7 mouse cellular contexts compared by ENCODE assay signal in the genomic region with DNA sequence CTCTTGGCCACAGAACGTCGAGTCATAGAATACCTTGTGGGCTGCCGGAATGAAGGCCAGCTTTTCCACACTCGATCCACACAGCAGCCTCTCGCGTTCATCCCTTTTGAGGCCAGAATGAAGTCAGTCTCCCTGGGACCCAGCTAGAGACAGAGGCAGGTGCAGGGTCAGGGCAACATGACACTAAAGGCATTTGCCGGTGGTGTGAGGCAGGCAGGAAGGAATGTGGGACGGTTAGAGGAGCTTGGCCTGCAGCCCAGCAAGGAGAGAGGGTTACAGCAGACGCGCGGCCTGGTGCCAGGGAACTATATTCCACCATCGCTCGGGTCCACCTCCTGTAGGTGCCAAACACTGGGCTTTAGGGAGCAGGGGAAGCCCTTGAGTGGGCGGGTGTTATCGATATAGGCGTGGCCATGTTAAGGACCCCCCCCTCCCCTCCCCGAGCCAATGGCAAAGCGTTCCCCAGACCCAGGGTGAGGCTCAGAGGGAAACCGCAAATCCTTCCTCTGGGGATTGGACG. TPM values are rescaled to one million over a fixed set of nuclear protein-coding genes. Genes with fewer than 3 reads are reported as not detected.
A peak's percentile ranks its signal among the peaks of the same experiment; 100 is the strongest.
DNase-seq lines count a peak whose midpoint lies in the region; ATAC-seq lines count a peak whose summit lies in the region.

No protein-coding gene starts in this region.

- no peak for ATAC-seq in intestine, embryonic 16.5 days

- no peaks in the 10 kb centered on the region for H3K9me3 ChIP-seq in intestine, embryonic 16.5 days (ENCODE audit: control insufficient read depth, low read length)

- H3K27ac ChIP-seq in intestine, embryonic 16.5 days (ENCODE audit: low read length), result no peak overlapping the region

- H3K9ac ChIP-seq in intestine, embryonic 16.5 days (ENCODE audit: low read depth, low read length), result no peak overlapping the region

- H3K27me3 ChIP-seq in intestine, embryonic 16.5 days (replicated peaks; ENCODE audit: control insufficient read depth, insufficient read depth, low read length), result no peaks in the 10 kb centered on the region

- peaks cover 22% of the 10 kb centered on the region for H3K4me1 ChIP-seq in intestine, embryonic 16.5 days (ENCODE audit: control insufficient read depth, insufficient read depth, low read length)

- peak; percentile 87 for DNase-seq in R1 (ENCODE audit: low read depth, low spot score)
- peak; percentile 72 for DNase-seq in cerebellum, adult 11-12 months
- peak; percentile 81 for DNase-seq in gastrocnemius, postnatal 10 days
- peak; percentile 75 for DNase-seq in lung, postnatal 14 days
- peak; percentile 72 for DNase-seq in urinary bladder, postnatal 14 days (ENCODE audit: low spot score)
- no peak for DNase-seq in right cerebral cortex, postnatal 4 days

- H3K4me3 ChIP-seq in intestine, embryonic 16.5 days (ENCODE audit: low read length), result no peak overlapping the region

- peak overlapping the region; percentile 16; the same call in 1 of the 2 replicates for H3K4me2 ChIP-seq in intestine, embryonic 16.5 days (ENCODE audit: low read depth, low read length)

- H3K36me3 ChIP-seq in intestine, embryonic 16.5 days (ENCODE audit: control insufficient read depth, insufficient read depth, low read length), result no peaks in the 10 kb centered on the region

- WGBS in intestine, embryonic 16.5 days, result 13% methylated on average over 20 of the region's 20 CpGs

RNA-seq across cellular contexts. Expression of gene Izumo2, which starts 11.3 kb away (rescaled TPM):
- not detected for total RNA-seq in gastrocnemius, postnatal 10 days (2021)
- polyA plus RNA-seq in intestine, embryonic 16.5 days (2015; fragmentation: Nextera tagmentation; extraction: Ambion mirVana), result not detected in 2 replicates

RNA-seq across cellular contexts. Expression of gene Myh14, which starts 26.6 kb away (rescaled TPM):
- total RNA-seq in gastrocnemius, postnatal 10 days (2021), result 10 to 100 TPM; 21.4 to 23.3 TPM
- 70.3 and 81.3 TPM in 2 replicates for polyA plus RNA-seq in intestine, embryonic 16.5 days (2015; fragmentation: Nextera tagmentation; extraction: Ambion mirVana)

RNA-seq across cellular contexts. Expression of gene Vrk3, which starts 51.0 kb away (rescaled TPM):
- 10 to 100 TPM; 16.7 to 18.5 TPM for total RNA-seq in gastrocnemius, postnatal 10 days (2021)
- polyA plus RNA-seq in intestine, embryonic 16.5 days (2015; fragmentation: Nextera tagmentation; extraction: Ambion mirVana), result 47.3 and 48.5 TPM in 2 replicates

RNA-seq across cellular contexts. Expression of gene Zfp473, which starts 53.6 kb away (rescaled TPM):
- total RNA-seq in gastrocnemius, postnatal 10 days (2021), result under 1 TPM in 1 of 2 experiments, not detected in 1; 0.29 TPM
- polyA plus RNA-seq in intestine, embryonic 16.5 days (2015; fragmentation: Nextera tagmentation; extraction: Ambion mirVana), result 1.8 and 2.0 TPM in 2 replicates
